Mouse (Mus musculus) midbrain, postnatal 0 days (tissue): ENCODE results near the gene Mlh3. TPM values are rescaled to one million over a fixed set of nuclear protein-coding genes. Genes with fewer than 3 reads are reported as not detected.

ENCODE experiments used
- ATAC-seq: fragments of 200-750 bp; cut with Nextera tagmentation; 2 replicates; pipeline ENCODE4 v1.8.0; 2017; ENCODE audit warnings: moderate number of reproducible peaks, mild to moderate bottlenecking, moderate TSS enrichment, moderate library complexity; ENCODE audit not compliant: low FRiP score
- DNase-seq: peaks from one replicate; pipeline ENCODE4 v3.0.0-alpha.2; 2015; ENCODE audit warnings: low spot score
- H3K27ac ChIP-seq: fragments of 300-500 bp; sonication (generic); 2 replicates; pipeline ENCODE4 v1.5.1; 2014; ENCODE audit warnings: low read depth, mild to moderate bottlenecking, low read length, mixed read lengths
- H3K27me3 ChIP-seq: fragments of 300-500 bp; sonication (generic); 2 replicates; pipeline ENCODE4 v1.6.1; 2014; ENCODE audit warnings: low read length, control low read depth, mixed read lengths; ENCODE audit not compliant: insufficient read depth
- H3K36me3 ChIP-seq: fragments of 300-500 bp; sonication (generic); 2 replicates; pipeline ENCODE4 v1.6.1; 2014; ENCODE audit warnings: low read length, control low read depth, mixed read lengths; ENCODE audit not compliant: insufficient read depth
- H3K4me1 ChIP-seq: fragments of 300-500 bp; sonication (generic); 2 replicates; pipeline ENCODE4 v1.6.1; 2014; ENCODE audit warnings: mild to moderate bottlenecking, control low read depth, antibody characterized with exemption, low read length, mixed read lengths; ENCODE audit not compliant: insufficient read depth
- H3K4me2 ChIP-seq: fragments of 300-500 bp; sonication (generic); 2 replicates; pipeline ENCODE4 v1.6.1; 2014; ENCODE audit warnings: low read depth, mild to moderate bottlenecking, low read length, mixed read lengths; ENCODE audit not compliant: poor library complexity, severe bottlenecking
- H3K4me3 ChIP-seq: fragments of 300-500 bp; sonication (generic); 2 replicates; pipeline ENCODE4 v1.5.1; 2014; ENCODE audit warnings: low read depth, mild to moderate bottlenecking, low read length, moderate library complexity
- H3K9ac ChIP-seq: fragments of 300-500 bp; sonication (generic); replicated peaks from 2 replicates; pipeline ENCODE4 v1.6.1; 2014; ENCODE audit warnings: mild to moderate bottlenecking, low read length, moderate library complexity, mixed read lengths; ENCODE audit not compliant: poor library complexity, severe bottlenecking
- H3K9me3 ChIP-seq: fragments of 300-500 bp; sonication (generic); 2 replicates; pipeline ENCODE4 v1.6.1; 2016; ENCODE audit warnings: low read length, control low read depth
- CTCF ChIP-seq: IDR thresholded peaks from 2 replicates; pipeline ENCODE4 v1.5.1; 2016; ENCODE audit warnings: antibody characterized with exemption, mild to moderate bottlenecking
- WGBS: fragments of 180-500 bp; shearing (Covaris S2); extraction: QIAGEN DNeasy Blood & Tissue Kit; methylation state at CpG from one replicate; pipeline ENCODE4 v1.1.7; 2014; 5-methylcytosine and 5-hydroxymethylcytosine counted together
- polyA plus RNA-seq: library from polyadenylated mRNA; unstranded; fragments of >200 nt; fragmentation: Nextera tagmentation; extraction: Ambion mirVana; gene quantifications from 2 replicates; pipeline ENCODE4 v1.2.1, GENCODE M21; 2015
- total RNA-seq: library from RNA; depleted of rRNA; stranded (reverse); fragments of >200 nt; gene quantifications from 2 replicates; pipeline ENCODE4 v1.2.3, GENCODE M21; 2014

The Mlh3 gene
- total and polyA plus RNA-seq, 2 experiments from 2014 or later = 5.0 to 7.2 TPM

DNA sequence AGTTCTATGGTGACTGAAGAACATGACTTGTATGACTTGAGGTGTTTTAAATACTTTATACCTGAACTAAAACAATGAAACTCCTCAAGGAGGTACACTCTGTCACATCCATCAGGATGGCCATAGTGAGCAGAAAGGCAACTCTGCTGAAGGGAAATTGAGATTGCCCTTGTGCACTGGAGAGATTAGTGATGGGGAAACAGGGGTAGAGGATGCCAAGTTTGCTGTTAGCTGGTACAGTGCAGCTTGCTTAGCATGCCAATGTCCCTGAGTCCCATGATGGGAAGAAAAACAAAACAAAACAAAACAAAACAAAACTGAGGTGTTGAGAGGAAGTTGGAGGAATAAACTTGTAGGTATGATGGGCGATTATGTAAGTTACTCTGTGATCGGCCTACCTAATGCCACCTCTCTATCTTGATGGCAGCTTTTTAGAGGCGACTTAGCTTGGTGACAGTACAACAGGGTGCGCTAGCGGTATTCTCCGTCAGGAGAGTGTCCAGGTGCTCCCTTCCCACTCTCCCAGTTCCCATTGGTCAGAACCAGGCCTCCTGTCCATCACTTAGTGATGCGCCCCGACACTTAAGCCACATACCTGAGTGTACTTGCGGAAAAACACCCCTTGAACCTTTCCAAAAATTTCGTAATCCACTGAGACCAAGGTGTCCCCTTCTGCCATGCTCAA lies 9.1 kb upstream of the Mlh3 start:
- H3K4me1 ChIP-seq = peaks cover 2% of the 10 kb centered on the region; the same call in 1 of the 2 replicates
- H3K36me3 ChIP-seq = no peaks in the 10 kb centered on the region
- no peaks in the 10 kb centered on the region for H3K27me3 ChIP-seq
- ATAC-seq = peak; percentile 47; the same call in 1 of the 2 replicates
- peak overlapping the region; percentile 59 for H3K4me3 ChIP-seq
- no peak for DNase-seq
- peak overlapping the region; percentile 78; the same call in 1 of the 2 replicates for H3K27ac ChIP-seq
- TF ChIP-seq CTCF = no peak
- 8% methylated on average over 10 of the region's 10 CpGs for WGBS
- H3K4me2 ChIP-seq = peak overlapping the region; percentile 60
- H3K9me3 ChIP-seq = no peaks in the 10 kb centered on the region
- peak overlapping the region; percentile 62 for H3K9ac ChIP-seq

DNA sequence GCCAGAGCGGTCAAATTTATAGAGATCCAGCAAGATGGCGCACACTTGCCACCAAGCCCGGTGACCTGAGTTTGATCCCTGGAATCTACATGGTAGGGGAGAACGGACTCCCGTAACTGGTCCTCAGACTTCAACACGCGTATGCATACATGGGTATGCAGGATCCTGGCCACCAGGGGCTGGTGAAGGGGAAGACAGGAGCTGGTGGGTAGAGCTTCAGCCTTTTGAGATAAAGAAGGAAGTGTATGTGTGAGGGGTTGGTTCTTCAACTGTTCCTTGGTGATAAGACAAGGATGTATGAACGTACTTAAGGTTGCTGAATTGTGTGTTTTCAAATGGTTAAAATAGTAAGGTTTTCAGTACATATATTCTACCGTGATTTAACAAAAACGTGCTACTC lies 8.5 kb upstream of the Mlh3 start:
- WGBS = 96% methylated on average over 10 of the region's 10 CpGs
- DNase-seq (no peak), ATAC-seq (no peak)
- no peak overlapping the region for H3K4me2 ChIP-seq
- H3K4me3 ChIP-seq = no peak overlapping the region
- H3K9me3 ChIP-seq = no peaks in the 10 kb centered on the region
- H3K27ac ChIP-seq = no peak overlapping the region
- H3K4me1 ChIP-seq = peaks cover 2% of the 10 kb centered on the region; the same call in 1 of the 2 replicates
- H3K36me3 ChIP-seq = no peaks in the 10 kb centered on the region
- no peak overlapping the region for H3K9ac ChIP-seq
- no peak for TF ChIP-seq CTCF
- H3K27me3 ChIP-seq = no peaks in the 10 kb centered on the region

DNA sequence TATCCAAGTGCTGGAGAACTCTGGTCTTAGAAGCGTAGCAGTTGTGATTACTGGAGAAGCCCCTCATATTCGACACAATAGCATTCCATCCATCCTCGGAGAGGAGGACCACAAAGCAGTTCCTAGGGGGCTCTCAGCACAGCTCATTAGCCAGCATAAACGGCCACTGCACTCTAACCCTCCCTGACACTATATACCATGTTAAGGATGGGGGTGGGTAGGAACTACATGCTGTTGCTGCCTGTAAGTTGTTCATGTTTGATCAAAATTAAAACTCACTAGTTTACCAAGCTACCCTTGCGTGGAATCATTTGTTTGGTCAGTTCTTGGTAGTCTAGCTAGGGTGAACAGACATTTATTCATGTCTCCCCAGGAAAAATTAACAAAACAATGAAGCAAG lies 5.9 kb upstream of the Mlh3 start:
- no peak for ATAC-seq
- H3K4me2 ChIP-seq = no peak overlapping the region
- H3K4me3 ChIP-seq = no peak overlapping the region
- H3K4me1 ChIP-seq = peaks cover 2% of the 10 kb centered on the region; the same call in 1 of the 2 replicates
- no peaks in the 10 kb centered on the region for H3K36me3 ChIP-seq
- no peak for TF ChIP-seq CTCF
- no peaks in the 10 kb centered on the region for H3K9me3 ChIP-seq
- no peaks in the 10 kb centered on the region for H3K27me3 ChIP-seq
- no peak for DNase-seq
- no peak overlapping the region for H3K9ac ChIP-seq
- 76% methylated on average over 5 of the region's 5 CpGs for whole genome bisulfite sequencing
- H3K27ac ChIP-seq = no peak overlapping the region

DNA sequence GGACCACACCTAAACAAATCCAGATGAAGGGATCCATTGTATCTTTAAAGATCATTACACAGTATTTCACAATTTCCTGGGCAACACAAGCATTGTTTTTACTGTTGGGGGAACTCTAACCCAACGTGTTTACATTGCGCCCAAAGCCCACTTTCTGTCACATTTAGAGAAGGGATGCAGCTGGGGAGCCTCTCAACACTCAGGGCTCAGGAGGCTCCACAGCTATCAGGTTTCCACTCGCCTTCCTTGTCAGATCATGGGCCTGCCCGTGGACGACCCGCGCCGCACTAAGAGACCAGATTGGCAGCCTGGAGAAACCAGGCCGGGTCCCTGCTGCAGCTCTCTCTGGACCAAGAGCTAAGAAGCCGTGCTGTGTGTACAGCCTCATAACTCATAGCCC lies 3.1 kb upstream of the Mlh3 start:
- no peaks in the 10 kb centered on the region for H3K36me3 ChIP-seq
- H3K27me3 ChIP-seq = no peaks in the 10 kb centered on the region
- no peak overlapping the region for H3K9ac ChIP-seq
- no peaks in the 10 kb centered on the region for H3K4me1 ChIP-seq
- no peak overlapping the region for H3K4me3 ChIP-seq
- no peak overlapping the region for H3K4me2 ChIP-seq
- no peaks in the 10 kb centered on the region for H3K9me3 ChIP-seq
- WGBS = 86% methylated on average over 10 of the region's 10 CpGs
- DNase-seq (no peak), ATAC-seq (no peak)
- TF ChIP-seq CTCF = no peak
- no peak overlapping the region for H3K27ac ChIP-seq

DNA sequence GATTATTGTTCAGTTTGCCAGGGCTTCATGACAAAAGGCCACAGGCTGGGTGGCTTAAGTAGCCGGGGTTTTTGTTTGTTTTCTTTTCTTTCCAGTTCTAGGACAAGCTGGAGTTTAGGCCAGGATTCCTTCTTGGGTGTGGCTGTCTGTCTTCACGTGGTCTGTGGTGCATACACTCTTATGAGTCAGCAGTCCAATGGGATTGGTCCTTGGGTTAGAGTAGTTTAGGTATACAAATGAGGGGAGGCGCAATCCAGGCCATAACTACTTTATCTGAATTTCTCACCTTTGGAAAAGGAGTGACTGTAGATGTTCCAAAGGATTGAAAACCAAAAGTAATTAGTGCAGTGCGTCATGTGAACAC lies 1.4 kb upstream of the Mlh3 start:
- H3K4me1 ChIP-seq = no peaks in the 10 kb centered on the region
- H3K27me3 ChIP-seq = no peaks in the 10 kb centered on the region
- WGBS = 81% methylated on average over 4 of the region's 4 CpGs
- DNase-seq = no peak
- H3K4me2 ChIP-seq = no peak overlapping the region
- no peaks in the 10 kb centered on the region for H3K9me3 ChIP-seq
- ATAC-seq = no peak
- H3K36me3 ChIP-seq = no peaks in the 10 kb centered on the region
- no peak overlapping the region for H3K27ac ChIP-seq
- H3K9ac ChIP-seq = no peak overlapping the region
- no peak overlapping the region for H3K4me3 ChIP-seq
- no peak for TF ChIP-seq CTCF

DNA sequence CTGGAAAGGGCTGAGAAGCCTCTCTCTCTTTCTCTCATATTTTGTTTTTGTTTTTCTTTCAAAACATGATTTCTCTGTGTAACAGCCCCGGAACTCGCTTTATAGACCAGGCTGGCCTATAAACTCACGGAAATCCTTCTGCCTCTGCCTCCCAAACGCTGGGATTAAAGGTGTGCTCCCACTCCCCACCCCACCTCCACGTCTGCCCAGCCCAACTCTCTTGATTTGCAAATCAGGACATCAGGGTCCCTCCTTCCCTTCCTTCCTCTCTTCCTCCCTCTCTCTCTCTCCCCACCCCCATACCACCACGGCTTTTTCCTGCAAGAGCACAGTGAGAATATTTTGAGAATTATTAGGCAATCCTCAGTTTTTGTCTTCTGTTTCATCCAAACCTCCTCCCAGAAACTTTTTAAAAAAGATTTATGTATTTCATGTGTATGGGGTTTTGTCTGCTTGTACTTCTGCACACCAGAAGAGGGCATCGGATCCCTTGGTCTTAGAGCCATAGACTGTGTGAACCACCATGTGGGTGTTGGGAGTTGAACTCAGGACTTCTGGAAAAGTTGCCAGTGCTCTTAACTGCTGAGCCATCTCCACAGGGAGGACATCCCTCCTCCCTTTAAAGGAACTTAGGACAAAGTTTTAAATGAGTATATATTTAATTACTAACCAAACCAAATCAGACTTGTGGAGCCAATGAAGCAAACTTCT lies 888 bp upstream of the Mlh3 start:
- Histone ChIP-seq H3K9ac (no peak overlapping the region), H3K36me3 (no peaks in the 10 kb centered on the region), H3K9me3 (no peaks in the 10 kb centered on the region), H3K4me3 (no peak overlapping the region), H3K4me2 (no peak overlapping the region), H3K4me1 (no peaks in the 10 kb centered on the region), H3K27me3 (no peaks in the 10 kb centered on the region), H3K27ac (no peak overlapping the region)
- no peak for DNase-seq
- 0 out of 2 replicates have a peak, but pooled peaks have one; percentile 6 for TF ChIP-seq CTCF
- no peak for ATAC-seq
- 81% methylated on average over 7 of the region's 7 CpGs for whole genome bisulfite sequencing
